Mouse (Mus musculus): ENCODE measurements around the gene Gpn2.

GRCm38 (mm10) chr4:133545272-133546231, 38.6 kb upstream of the Gpn2 start, which contains the start of gene Nudc:
- TF ChIP-seq MYOG (IDR thresholded peaks at IDR 0.05; ENCODE audit: control insufficient read depth in 1 of 3, insufficient read depth in 1 of 3, insufficient read length in 2 of 3, low read depth in 2 of 3) (no peak), POLR2A (IDR thresholded peaks at IDR 0.05; ENCODE audit: insufficient read length, low read depth) (peak; percentile 93), MAX (IDR thresholded peaks at IDR 0.05; ENCODE audit: low read depth) (no peak), CEBPB (IDR thresholded peaks at IDR 0.05; ENCODE audit: insufficient read depth, poor library complexity, severe bottlenecking) (no peak), TCF12 (IDR thresholded peaks at IDR 0.05; ENCODE audit: insufficient read depth, poor library complexity, severe bottlenecking) (no peak), USF1 (IDR thresholded peaks at IDR 0.05; ENCODE audit: low read depth) (no peak), TCF3 (IDR thresholded peaks at IDR 0.05; ENCODE audit: insufficient read length, low read depth) (no peak), POLR2AphosphoS2 (IDR thresholded peaks at IDR 0.05; ENCODE audit: insufficient read length, low read depth) (peak; percentile 85), E2F4 (IDR thresholded peaks at IDR 0.05; ENCODE audit: insufficient read depth) (no peak), MYOD1 (IDR thresholded peaks at IDR 0.05; ENCODE audit: control insufficient read depth in 1 of 3, insufficient read length in 2 of 3, low read depth in 2 of 3) (peak in 1 of 3 experiments; percentile 20), SRF (IDR thresholded peaks at IDR 0.05; ENCODE audit: control insufficient read depth, insufficient read length, low read depth) (no peak), REST (IDR thresholded peaks at IDR 0.05; ENCODE audit: insufficient read depth, insufficient read length) (no peak)
